Mouse (Mus musculus) MEL (cell line): ENCODE data around the gene Cep295nl.

Experiments used
- CTCF ChIP-seq, 3 experiments: IDR thresholded peaks in 2 of 3; conservative IDR thresholded peaks in 1 of 3; 2 replicates each; pipeline ENCODE4 v1.5.1; 2011 to 2012; ENCODE audit warnings: low read length in 3 of 3, low read depth in 2 of 3, mild to moderate bottlenecking in 2 of 3, improper control_type of control experiment in 1 of 3, inconsistent platforms in 1 of 3, mixed read lengths in 1 of 3, moderate library complexity in 1 of 3; ENCODE audit not compliant: control insufficient read depth in 1 of 3, insufficient read depth in 1 of 3, poor library complexity in 1 of 3, severe bottlenecking in 1 of 3
- E2F4 ChIP-seq: IDR thresholded peaks from 2 replicates; pipeline ENCODE4 v1.6.1; 2011; ENCODE audit warnings: low read depth, low read length, improper control_type of control experiment, borderline replicate concordance

- TF ChIP-seq CTCF (IDR thresholded peaks at IDR 0.05 in 2 of 3, conservative IDR thresholded peaks at IDR 0.05 in 1 of 3; ENCODE audit: control insufficient read depth in 1 of 3, insufficient read depth in 1 of 3, low read depth in 2 of 3, low read length in 3 of 3, poor library complexity in 1 of 3, severe bottlenecking in 1 of 3) = no peak
- TF ChIP-seq E2F4 = no peak
Observed at GRCm38 (mm10) chr11:118369657-118370056, 27.4 kb upstream of the Cep295nl start.
